Comparison of ENCODE assay signal across 8 mouse cellular contexts in genomic region chr11:88998974-88999722, GRCm38 (mm10). TPM values are rescaled to one million over a fixed set of nuclear protein-coding genes. Genes with fewer than 3 reads are reported as not detected.
DNase-seq lines count a peak whose midpoint lies in the region; ATAC-seq and TF ChIP-seq lines count a peak whose summit lies in the region.

TSS of gene Trim25 (plus strand) at chr11:88999376.

- intact Hi-C loops in heart, postnatal 14 days (cut with DNase I), result loop anchor here (2.0 kb wide), 1 partner anchor 24 kb away; no protein-coding TSS in a partner anchor

- peak; percentile 51 for ATAC-seq in forebrain, embryonic 12.5 days (ENCODE audit: low FRiP score)
- ATAC-seq in lung, embryonic 14.5 days (ENCODE audit: insufficient read depth), result peak; percentile 90
- ATAC-seq in neural tube, embryonic 15.5 days (ENCODE audit: low FRiP score), result no peak

- peak; percentile 92 for TF ChIP-seq POLR2A in testis, adult 2 months (IDR thresholded peaks at IDR 0.05; ENCODE audit: control insufficient read depth, low read depth, low read length)

- peaks cover 34% of the 10 kb centered on the region for H3K27me3 ChIP-seq in forebrain, embryonic 12.5 days
- H3K27me3 ChIP-seq in lung, embryonic 14.5 days (ENCODE audit: insufficient read depth, low read length), result no peaks in the 10 kb centered on the region
- H3K27me3 ChIP-seq in neural tube, embryonic 15.5 days (replicated peaks), result peaks cover 19% of the 10 kb centered on the region
- H3K27me3 ChIP-seq in testis, adult 2 months (ENCODE audit: control insufficient read depth, insufficient read depth, low read length), result no peaks in the 10 kb centered on the region

- H3K9me3 ChIP-seq in forebrain, embryonic 12.5 days, result no peaks in the 10 kb centered on the region
- no peaks in the 10 kb centered on the region for H3K9me3 ChIP-seq in lung, embryonic 14.5 days (ENCODE audit: low read depth, low read length)
- H3K9me3 ChIP-seq in neural tube, embryonic 15.5 days (replicated peaks), result no peaks in the 10 kb centered on the region

- WGBS in forebrain, embryonic 12.5 days, result 2% methylated on average over 48 of the region's 48 CpGs
- under 1% methylated on average over 48 of the region's 48 CpGs for WGBS in large intestine, adult 2 months
- WGBS in lung, embryonic 14.5 days, result 3% methylated on average over 48 of the region's 48 CpGs
- 2% methylated on average over 48 of the region's 48 CpGs for WGBS in neural tube, embryonic 15.5 days

- H3K4me2 ChIP-seq in forebrain, embryonic 12.5 days, result peak within 1 kb of the TSS; percentile 55
- peak within 1 kb of the TSS; percentile 80 for H3K4me2 ChIP-seq in lung, embryonic 14.5 days
- H3K4me2 ChIP-seq in neural tube, embryonic 15.5 days, result peak within 1 kb of the TSS; percentile 55

- H3K4me3 ChIP-seq in forebrain, embryonic 12.5 days (replicated peaks), result peak within 1 kb of the TSS; percentile 43
- peak within 1 kb of the TSS; percentile 65 for H3K4me3 ChIP-seq in lung, embryonic 14.5 days (ENCODE audit: low read depth, low read length)
- peak within 1 kb of the TSS; percentile 42 for H3K4me3 ChIP-seq in neural tube, embryonic 15.5 days (replicated peaks)
- H3K4me3 ChIP-seq in testis, adult 2 months (ENCODE audit: control insufficient read depth, low read depth, low read length), result peak within 1 kb of the TSS; percentile 88

- peak; percentile 4; the same call in 1 of the 2 replicates for TF ChIP-seq CTCF in lung, embryonic 14.5 days (IDR thresholded peaks at IDR 0.05; ENCODE audit: low read depth)
- no peak for TF ChIP-seq CTCF in testis, adult 2 months (IDR thresholded peaks at IDR 0.05; ENCODE audit: control insufficient read depth, insufficient read depth, insufficient replicate concordance, low read depth, low read length)

- no peak within 1 kb of the TSS for H3K27ac ChIP-seq in forebrain, embryonic 12.5 days
- peak within 1 kb of the TSS; percentile 46; the same call in 1 of the 2 replicates for H3K27ac ChIP-seq in lung, embryonic 14.5 days (ENCODE audit: low read depth)
- H3K27ac ChIP-seq in neural tube, embryonic 15.5 days (replicated peaks), result no peak within 1 kb of the TSS
- H3K27ac ChIP-seq in testis, adult 2 months (ENCODE audit: control insufficient read depth, insufficient read depth, low read depth, low read length), result peak within 1 kb of the TSS; percentile 84

- no peaks in the 10 kb centered on the region for H3K36me3 ChIP-seq in forebrain, embryonic 12.5 days (replicated peaks)
- H3K36me3 ChIP-seq in lung, embryonic 14.5 days (ENCODE audit: insufficient read depth), result no peaks in the 10 kb centered on the region
- H3K36me3 ChIP-seq in neural tube, embryonic 15.5 days, result no peaks in the 10 kb centered on the region
- no peaks in the 10 kb centered on the region for H3K36me3 ChIP-seq in testis, adult 2 months (ENCODE audit: control insufficient read depth, insufficient read depth, low read length)

- peak; percentile 96 for DNase-seq in CD4-positive helper T cell, adult 2 months (ENCODE audit: low read depth, low spot score)
- peak; percentile 94 for DNase-seq in adrenal gland, postnatal 25 days
- DNase-seq in heart, postnatal 14 days, result peak; percentile 93 to 95
- DNase-seq in large intestine, adult 2 months (ENCODE audit: low read depth, low spot score), result peak; percentile 95
- peak; percentile 94 for DNase-seq in lung, embryonic 14.5 days

- H3K9ac ChIP-seq in forebrain, embryonic 12.5 days, result peak within 1 kb of the TSS; percentile 41; the same call in 1 of the 2 replicates
- peak within 1 kb of the TSS; percentile 70 for H3K9ac ChIP-seq in lung, embryonic 14.5 days
- peak within 1 kb of the TSS; percentile 37; the same call in 1 of the 2 replicates for H3K9ac ChIP-seq in neural tube, embryonic 15.5 days (replicated peaks)

- peaks cover 4% of the 10 kb centered on the region; the same call in 1 of the 2 replicates for H3K4me1 ChIP-seq in forebrain, embryonic 12.5 days
- H3K4me1 ChIP-seq in lung, embryonic 14.5 days (ENCODE audit: insufficient read depth), result peaks cover 9% of the 10 kb centered on the region; the same call in 1 of the 2 replicates
- peaks cover 10% of the 10 kb centered on the region for H3K4me1 ChIP-seq in neural tube, embryonic 15.5 days
- H3K4me1 ChIP-seq in testis, adult 2 months (ENCODE audit: control insufficient read depth, insufficient read depth, low read length), result peaks cover 10% of the 10 kb centered on the region

RNA-seq across cellular contexts. Expression of gene Trim25, which starts in this region (rescaled TPM):
- total RNA-seq in adrenal gland, postnatal 25 days (2021), result 133 and 149 TPM in 2 replicates
- polyA plus RNA-seq in forebrain, embryonic 12.5 days (2016; fragmentation: Nextera tagmentation; extraction: Ambion mirVana), result 2.3 and 3.7 TPM in 2 replicates
- total RNA-seq in heart, postnatal 14 days (2021), result 10 to 100 TPM; 28.3 to 28.5 TPM
- 21.9 and 53.6 TPM in 2 replicates for polyA plus RNA-seq in large intestine, adult 2 months (2012; rRNA removed)
- polyA plus RNA-seq in lung, embryonic 14.5 days (2014; fragmentation: Nextera tagmentation; extraction: Ambion mirVana), result 13.4 and 13.8 TPM in 2 replicates
- polyA plus RNA-seq in neural tube, embryonic 15.5 days (2015; fragmentation: Nextera tagmentation; extraction: Ambion mirVana), result 5.5 and 13.7 TPM in 2 replicates
- polyA plus RNA-seq in testis, adult 2 months (2012; rRNA removed), result 4.3 and 4.6 TPM in 2 replicates

Comparison
In these comparisons a context has a peak if more than half of its experiments do, and no peak if none do; other contexts are left out.
1. H3K27ac ChIP-seq: peak in lung, embryonic 14.5 days (single experiment) and testis, adult 2 months (single experiment); none in forebrain, embryonic 12.5 days (single experiment) and neural tube, embryonic 15.5 days (single experiment).
2. Peak in every context shown above with its lines, with median percentiles within 50 percentile points of each other: DNase-seq, H3K4me2 ChIP-seq, H3K4me3 ChIP-seq and H3K9ac ChIP-seq.